Mouse (Mus musculus) adrenal gland, adult (tissue): ENCODE data around the gene Ppfia4.

Experiments used
- DNase-seq, 2 experiments: peaks; one replicate each; pipeline ENCODE4 v3.0.0; 2022 to 2023; ENCODE audit warnings: low spot score in 1 of 2; ENCODE audit not compliant: inconsistent age in 2 of 2

Ppfia4 gene

DNA sequence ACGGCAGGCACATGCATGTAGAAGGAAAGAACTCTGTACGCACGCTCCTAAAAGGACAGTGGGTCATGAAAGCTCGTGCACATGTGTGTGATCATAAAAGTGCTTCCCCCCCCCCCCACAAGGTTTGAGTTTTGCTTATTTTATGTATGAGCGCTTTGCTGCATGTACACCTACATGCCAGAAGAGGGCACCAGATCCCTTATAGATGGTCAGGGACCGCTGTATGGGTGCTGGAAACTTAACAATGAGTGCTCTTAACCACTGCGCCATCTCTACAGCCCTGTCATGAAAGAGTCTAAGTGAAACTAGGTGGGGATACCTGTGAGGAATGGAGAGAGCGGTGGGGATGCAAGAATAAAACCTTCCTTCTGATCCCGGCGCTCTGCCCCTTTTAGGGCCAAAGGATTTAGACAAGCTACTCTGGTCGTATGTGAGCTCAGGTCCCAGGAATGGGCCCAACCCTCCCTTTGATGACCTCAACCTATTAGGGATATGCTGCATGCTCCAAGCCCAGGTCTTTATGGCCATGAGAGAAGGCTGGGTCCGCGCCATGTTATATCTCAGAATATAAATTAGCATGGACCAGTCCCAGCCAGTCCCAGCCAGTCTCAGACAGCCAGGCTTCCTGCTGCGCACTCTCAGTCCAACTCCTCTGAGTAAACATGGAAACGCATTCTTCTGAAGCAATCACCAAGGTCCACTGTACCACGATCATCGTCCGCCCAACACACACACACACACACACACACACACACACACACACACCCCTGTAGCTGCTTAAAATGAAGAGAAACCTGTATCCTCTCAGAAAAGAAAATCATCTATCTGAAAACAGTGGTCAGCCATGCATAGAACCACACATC lies 7.3 kb upstream of the Ppfia4 start:
- DNase-seq: no peak

DNA sequence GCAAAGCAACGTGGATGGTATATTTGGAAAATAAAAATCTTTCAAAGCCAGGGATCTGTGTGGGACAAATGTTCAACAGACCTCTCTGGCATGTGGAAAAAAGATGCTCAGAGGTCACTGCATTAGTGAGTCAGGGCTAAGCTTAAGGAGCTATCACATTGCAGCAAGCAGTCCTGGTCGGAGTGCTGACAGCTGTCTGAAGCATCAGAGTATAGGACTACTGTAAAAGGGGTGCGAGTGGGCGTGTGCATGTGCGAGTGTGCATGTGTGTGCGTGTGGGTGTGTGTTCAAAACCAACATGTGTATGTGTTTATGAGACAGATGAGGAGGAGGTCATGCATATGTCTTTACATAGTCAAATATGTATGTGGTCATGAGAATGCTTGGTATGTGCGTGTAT lies 6.4 kb upstream of the Ppfia4 start:
- no peak for DNase-seq

DNA sequence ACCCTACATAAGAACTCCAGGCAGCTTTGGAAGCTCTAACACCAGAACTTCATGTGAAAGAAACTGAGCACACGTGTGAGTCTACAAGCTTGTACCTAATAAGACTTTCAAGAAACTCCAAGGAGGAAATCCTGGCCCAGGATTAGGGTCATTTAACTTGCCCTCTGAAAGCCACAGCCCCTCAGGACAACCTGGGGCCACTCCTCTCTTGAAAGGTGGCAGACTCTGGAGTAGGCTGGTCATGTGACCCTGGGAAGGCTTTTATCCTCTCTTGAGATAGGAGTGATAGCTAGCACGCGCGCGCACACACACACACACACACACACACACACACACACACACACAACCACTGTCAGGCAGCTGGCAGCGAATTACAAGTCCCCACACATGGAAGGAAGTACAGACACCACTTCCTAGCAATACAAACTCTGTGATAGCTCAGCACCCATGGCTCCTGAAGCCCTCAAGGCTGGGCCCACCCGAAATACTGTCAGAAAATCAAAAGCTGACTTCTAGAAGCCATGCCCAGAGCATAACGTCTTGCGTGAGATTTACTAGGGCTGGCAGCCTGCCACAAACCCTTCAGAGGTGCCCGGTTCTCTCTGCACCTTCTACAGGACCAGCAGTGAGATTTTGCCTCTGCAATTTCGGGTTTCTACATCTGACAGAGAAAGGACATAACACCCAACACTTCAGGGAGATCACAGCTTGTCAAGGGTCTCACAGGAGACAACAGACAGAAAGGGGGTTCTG lies 4.4 kb upstream of the Ppfia4 start:
- no peak for DNase-seq

DNA sequence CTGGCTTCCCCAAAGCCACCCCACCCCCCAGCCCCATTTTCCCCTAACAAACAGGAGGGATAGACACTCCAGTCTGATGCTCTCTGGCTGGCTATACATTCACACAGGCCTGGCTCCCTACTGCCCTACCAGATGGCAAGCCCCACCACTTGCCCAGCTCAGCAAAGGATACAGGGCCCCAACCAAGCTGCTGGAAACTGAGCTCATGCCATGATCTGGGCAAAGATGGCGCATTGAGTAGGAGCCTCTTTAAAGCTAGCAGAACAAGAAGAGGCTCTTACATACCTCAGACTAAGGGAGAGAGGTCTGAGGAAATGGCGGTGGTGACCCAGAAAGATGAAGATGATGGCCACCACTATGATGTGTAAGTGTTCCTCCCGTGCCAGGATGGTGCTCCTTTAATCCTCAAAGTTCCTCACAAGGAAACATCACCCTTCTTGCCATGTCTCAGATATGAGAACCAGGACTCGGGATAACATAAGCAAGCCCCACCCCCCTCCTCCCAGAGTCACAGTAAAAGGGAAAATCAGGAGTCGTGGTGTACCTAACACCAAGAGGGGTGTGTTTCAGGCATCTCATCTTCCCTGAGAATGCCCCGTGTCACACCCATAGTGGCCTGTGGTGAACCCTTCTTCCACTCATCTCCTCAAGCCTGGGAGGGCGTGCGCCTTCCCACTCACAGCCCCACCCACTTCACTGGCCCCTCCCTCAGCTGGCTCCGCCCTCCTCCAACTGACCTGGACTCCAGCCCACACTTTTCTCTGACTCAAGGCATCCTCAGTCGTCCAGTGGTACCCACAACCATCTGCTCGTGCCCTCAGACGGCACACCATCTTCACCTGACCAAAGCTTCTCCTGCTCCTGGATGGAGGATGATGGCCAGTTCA lies 3.4 kb upstream of the Ppfia4 start:
- DNase-seq: no peak

DNA sequence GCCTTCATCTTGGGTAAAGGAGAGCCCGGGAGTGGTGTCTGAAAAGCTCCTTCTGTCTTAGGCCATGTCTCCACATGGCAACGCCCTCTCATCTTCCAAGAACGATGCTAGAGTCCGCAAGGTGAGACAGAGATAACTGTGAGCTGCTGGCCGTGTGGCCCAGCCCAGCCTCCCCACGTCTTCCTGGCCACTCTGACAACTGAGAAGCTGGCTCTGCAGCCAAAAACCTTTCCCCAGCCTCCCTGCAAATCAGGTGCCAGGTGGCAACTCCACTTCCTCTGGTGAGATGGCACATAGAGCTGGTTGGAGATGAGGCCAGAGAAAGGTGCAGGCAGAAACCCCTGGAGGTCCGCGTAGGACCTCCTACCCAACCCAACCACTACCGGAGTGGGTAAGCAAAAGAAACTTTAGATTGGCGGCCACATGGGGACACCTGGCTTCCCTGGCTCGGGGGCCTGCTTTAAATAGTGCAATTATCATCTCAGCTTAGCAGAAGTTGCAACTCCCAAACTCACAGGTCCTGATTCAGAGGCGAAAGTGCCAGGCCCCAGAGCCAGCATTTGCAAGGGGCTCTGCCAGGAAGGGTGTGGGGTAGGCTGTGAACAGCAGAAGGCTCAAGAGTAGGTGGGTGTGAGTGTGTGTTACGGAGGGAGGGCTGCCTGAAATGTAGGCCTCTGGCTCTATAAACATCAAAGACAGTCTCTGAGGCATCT lies 2.6 kb upstream of the Ppfia4 start:
- DNase-seq: no peak

DNA sequence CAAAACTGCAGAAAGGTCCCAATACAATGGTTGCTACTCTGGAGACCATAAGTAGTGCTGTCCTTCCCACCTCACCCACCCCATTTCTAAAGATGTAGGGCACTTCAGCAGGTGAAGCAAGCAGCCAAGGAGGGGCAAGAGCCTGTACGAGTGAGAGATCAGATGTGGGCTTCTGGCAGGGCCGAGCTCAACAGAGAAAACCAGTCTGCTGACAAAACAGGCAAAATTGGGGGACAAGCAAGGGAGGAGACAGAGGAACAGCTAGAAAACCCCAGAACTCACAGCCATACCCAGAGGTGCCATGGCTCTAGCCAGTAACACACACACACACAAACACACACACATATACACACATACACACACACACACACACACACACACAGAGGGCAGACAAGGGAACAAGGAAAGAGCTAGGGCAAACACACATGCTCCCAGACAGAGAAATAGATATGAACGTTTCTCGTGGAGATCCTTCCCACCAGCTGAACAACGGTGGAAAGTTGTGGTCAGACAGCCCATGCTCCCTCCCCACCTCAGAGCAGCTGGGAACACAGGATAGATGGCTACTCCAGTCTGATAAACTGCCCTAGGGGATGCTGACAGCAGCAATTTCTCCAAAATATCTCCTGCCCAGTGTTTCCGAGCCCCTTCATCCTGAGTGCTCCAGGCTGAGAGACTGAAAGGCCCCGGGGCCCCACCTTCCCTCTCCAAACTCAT lies 1.5 kb upstream of the Ppfia4 start:
- DNase-seq: no peak

DNA sequence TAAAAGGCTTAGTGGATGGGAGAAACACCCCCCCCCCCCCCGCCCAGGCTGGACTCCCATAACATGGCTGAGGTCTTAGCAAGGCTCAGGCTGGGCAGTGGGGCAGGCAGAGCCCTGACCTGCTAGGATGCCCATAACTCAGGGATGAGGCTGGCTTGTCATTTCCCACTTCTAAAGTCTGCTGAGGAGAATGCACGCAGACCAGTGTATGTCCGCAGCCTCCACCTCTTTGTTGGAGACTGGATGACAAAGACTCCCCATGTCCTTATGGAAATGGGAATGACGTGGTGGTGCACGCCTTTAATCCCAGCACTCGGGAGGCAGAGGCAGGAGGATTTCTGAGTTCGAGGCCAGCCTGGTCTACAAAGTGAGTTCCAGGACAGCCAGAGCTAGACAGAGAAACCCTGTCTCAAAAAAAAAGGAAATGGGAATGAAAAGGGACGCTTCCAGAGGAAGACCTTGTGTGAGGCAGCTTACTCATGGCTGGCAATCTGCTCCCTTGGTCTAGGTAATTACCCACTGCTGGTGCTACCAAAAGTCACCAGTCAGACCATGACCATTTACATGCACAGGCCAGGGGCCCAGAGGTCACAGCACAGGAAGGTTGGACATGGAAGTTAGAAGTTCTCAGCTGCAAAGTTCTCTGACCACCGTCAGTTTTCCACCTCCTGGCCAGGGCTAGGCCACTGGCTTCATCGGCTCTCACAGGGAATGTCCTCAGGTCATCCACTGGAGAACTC lies 813 bp upstream of the Ppfia4 start:
- no peak for DNase-seq

DNA sequence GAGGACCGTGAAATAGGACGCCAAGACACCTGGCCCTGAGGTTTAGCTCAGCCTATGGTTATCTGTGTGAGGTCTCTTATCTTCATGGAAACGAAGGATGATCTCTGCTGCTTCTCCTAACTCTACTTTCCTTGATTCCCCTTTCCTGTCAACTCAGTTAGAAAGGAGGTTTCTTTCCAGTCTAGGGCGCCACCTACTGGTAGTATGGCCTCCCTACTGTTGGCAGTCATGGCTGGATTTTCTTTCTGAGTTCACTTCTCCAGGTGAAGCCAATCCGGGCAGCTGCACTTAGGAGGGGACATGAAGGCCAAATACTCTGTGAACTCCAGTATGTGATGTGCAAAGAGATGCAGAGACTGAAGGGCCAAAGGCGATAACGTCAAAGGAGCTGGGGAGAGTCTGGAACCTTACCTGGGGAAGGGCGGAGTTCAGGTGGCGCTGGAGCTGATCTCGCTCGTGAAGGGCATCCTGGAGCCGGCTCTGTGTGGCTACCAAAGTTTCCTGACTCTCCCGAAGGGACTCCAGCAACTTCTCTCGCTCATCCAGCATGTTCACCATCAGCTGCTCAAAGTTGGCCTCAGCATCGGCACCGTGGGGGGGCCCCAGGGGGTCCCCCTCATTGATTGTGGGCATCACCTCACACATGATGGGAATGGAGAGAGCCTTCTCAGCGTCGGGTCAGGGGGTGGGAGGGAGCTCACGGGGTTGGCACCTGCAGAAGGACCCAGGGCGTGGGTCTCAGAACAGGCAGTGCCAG lies 671 bp downstream of the Ppfia4 start:
- peak; percentile 72 to 93 for DNase-seq

DNA sequence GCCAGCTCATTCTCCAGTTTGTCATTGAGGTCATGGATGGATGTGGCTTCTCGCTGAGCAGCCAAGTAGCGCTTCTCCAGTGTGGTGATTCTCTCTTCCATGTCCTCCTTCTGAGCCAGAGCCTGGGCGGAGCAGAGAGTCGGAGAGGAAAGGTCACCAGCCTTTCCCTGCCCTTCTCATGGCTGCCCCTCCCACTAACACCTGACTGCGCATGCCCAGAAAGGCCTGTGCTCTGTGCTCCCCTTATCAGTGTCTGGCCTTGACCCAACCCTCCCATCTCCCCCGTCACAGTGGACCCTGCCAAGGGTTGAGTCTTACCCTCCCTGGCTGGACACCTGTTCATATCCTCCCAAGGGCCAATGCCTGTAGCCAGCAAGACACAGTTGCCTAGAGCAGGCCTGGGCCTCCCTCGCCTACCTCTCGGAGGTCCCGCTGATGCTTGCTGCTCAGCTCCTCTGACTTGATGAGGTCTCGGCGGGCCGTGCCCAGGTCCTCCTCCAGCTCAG lies 5.8 kb downstream of the Ppfia4 start:
- no peak for DNase-seq

DNA sequence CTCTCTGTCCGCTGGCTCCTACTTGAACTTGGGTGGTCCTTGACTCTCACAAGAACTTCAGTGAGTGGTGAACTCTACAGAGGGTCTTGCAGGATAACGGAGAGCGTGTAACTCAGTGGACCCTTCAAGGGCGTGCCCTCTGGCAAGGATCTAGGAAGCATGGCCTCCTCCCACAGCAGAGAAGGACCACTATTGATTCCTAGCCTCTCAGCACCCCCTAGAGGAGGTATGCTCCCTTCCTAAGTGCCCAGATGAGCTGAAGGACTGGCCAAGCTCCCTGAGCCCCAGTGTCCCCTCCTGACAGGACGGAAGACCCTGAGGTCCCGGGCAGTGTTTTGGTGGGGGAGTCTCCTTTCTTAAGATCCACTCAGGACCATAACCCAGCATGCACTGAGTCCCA lies 10.1 kb downstream of the Ppfia4 start:
- peak; percentile 40 to 79 for DNase-seq

DNA sequence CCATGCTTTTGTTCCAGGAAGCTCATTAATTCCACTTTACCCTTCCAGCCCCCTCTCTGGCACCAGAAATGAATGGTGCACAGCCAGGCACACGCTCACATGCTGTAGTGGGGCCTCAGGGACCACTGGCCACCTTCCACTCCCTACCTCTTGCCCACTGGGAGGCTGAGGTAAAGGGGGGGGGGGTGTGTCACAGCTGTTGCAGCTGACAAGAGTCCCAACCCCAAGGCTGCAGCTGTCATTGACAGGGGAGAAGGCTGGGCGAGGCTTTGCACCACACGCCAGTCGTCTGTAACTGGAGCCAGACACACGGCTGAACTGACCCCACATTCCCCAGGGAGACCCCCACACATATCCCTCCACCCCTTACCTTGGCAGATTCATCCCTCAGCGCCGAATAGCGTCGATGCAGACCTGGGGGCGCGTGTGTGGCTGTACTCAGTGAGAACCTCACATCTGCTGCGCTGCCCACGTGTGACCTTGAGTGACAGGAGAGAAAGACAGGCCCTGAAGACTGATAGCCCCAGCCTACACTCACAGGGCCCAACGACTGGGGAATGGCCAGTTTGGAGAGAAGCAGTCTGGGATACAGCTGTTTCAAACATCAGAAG lies 11.9 kb downstream of the Ppfia4 start:
- DNase-seq: no peak

DNA sequence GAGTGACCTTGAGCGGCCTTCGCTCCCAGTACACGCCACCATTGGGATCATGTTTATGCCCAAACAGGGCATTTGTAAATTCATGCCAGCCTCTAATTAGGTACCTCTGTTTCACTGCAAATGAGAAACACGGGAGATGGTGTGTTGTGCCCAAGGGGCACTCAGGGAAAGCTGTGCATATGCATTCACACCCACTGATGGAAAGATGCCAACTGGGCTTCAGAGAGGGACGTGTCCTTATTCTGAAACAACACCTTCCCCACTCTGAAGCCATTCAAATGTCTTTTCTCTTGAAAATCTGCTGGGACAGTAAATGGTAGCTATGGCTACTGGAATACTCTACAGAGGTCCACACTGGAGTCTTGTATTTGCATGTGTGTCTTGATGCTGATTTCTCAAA lies 14.5 kb downstream of the Ppfia4 start:
- DNase-seq: no peak

DNA sequence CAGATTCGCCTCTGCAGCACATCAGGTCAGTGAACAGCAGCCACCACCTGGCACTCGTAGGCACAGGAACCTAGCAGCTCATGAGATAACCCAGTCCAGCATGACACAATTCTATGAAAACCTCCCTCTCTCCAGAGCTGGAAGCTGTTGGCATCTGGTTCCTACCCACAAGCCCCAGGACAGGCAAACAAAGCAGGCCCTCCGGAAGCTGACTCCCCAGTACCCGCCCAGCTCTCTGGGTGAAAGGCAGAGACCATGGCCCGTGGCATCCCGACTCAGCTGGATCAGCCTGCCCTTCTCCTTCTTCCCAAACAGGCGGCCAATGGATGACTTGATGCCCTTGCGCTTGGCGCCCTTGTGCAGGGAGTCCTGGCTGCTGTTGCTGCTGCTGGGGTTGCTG lies 16.4 kb downstream of the Ppfia4 start:
- no peak for DNase-seq

DNA sequence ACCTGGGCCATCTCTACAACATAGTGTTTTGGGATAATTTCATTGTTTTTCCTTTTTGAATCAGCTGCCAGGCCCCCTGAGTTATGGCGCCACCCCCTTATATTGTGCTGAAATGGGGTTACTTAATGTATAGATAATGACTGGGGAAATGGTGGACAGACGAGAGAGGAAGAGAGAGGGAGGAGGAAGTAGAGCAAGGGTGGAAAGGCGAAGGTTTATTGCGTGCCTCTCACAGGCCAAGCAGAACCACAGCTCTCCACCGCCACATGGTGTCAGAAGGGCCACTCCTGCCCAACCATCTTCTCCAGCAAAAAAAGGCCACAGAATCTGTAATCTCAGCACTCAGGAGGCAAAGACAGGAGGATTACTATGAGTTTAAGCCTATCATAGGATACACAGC lies 17.5 kb downstream of the Ppfia4 start:
- no peak for DNase-seq

DNA sequence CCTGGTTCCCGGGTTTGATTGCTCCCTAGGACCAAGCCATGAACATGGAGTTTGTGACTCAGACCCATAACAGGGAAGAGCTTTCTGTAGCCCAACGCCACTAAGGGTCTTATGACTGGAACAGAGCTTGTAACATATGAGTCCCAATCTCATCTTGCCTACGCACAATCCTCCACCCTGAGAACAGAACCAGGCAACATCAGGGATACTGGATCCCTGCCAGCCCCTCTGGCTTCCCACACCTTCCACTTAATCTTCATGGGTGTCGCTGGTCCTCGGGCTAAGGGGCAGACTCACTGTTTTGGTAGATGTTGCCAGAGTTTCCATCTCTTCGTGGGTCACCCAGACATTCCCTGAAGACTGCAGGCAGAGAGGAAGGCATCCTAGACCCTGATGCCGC lies 21.0 kb downstream of the Ppfia4 start:
- DNase-seq: no peak

DNA sequence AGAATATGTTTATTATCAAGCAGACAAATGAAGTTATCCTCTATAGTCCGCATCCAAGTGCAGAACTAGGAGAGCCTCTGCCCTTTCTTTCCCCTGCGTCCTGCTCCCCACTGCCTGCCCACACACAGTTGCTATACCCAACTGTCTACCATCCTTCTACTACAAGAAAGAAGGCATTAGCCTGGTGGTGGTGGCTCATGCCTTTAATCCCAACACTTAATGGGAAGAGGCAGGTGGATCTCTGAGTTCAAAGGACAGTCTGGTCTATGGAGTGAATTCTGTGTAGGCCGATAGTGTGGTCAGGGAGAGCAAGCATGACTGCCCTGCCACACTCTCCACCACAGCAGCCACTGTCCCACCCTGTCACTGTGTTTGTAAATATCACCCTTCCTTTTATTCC lies 22.0 kb downstream of the Ppfia4 start:
- no peak for DNase-seq

DNA sequence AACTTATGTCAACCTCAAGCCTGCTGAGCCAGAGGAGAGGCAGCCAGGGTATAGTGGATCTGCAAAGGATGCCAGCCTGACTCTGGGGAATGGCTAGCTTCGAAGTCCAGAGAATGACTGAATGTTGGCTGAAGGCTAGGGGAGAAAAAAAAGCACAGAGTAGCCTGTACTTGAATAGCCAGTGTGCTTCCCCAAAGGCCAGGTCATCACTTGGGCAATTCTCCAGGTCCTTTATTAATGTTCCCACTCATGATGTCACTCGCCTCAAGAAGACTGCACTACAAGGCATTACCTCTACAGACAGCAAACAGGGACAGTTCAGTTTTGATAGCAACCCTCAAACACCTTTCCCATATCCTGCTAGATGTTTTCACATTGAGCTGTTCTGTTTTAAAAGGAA lies 22.4 kb downstream of the Ppfia4 start:
- DNase-seq: peak; percentile 64 to 78

DNA sequence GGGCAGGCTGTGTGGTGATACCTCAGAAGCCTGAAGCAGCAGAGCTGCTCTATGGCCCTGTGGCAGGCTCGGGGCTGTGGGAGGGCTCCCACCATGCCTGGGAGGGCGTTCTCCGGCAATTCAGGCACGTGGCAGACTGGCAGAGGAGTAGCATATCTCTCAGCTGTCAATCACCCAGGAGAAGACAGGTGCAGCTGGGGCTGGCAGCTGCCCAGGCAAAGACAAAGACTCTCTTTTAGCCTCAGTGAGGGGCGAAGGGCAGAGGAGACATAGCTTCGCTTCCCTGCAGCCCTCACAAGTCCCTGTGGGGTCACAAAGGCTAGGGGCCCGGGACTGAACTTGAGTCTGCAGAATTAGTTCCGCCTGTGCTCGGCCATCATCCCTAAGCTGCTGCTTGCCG lies 25.3 kb downstream of the Ppfia4 start:
- DNase-seq: no peak
